Mouse (Mus musculus) erythroblast, embryonic 14.5 days (primary cell): ENCODE measurements around the gene Gm20547.

Experiments used
- GATA1 ChIP-seq: IDR thresholded peaks from 2 replicates; pipeline ENCODE4 v1.6.1; 2012; ENCODE audit warnings: low read length, inconsistent platforms, mixed read lengths
- TAL1 ChIP-seq: IDR thresholded peaks from 3 replicates; pipeline ENCODE4 v1.6.1; 2012; ENCODE audit warnings: low read length, inconsistent platforms, mixed read lengths

DNA sequence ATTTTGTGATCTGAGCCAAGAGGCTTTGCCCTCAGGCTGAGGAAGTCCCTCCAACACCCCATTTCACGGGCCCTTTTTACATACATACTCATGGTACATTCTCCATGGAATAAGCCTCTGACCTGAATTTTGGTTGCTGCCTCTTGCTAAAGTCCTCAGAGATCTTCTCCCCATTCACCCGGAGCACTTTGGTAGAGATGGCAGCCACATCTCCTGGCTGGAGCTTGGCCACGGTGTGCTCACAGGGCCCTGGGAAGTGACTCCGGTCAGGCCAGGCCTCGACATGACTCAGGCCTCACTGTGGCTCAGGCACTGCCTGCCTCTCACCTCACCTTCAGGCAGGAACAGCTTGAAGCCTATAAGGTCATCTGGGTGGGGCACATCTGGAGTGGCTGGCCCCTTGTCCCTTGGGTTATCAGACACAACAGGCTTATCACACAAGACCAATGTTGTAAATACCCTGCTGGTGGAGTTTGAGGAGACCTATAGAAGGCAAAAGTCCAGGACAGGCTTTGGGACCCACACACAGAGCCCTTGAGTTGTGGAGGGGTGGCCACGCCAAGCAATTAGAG, 41.0 kb downstream of the Gm20547 start:
- no peak for TF ChIP-seq TAL1
- no peak for TF ChIP-seq GATA1
